ENCODE assay signal across 21 mouse cellular contexts in the genomic region with DNA sequence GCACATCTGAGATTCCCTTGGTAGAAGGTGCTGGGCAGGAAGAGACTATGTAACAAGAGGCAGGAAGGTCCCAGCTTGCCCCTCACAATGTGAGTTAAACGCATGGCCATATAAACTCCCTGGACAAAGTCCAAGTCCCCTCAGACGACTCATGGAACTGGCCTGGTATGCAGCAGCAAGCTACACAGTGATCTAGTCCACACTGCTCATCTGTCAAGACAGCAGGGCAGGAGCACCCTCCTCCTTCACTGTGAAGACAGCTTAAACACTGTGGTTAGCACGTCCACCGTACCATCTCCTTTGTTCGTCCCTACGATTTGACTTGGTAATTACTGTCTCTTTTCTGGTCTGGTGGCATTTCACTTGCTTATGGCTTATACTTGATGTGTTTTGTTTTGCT.
DNase-seq lines count a peak whose midpoint lies in the region; ATAC-seq and TF ChIP-seq lines count a peak whose summit lies in the region.
"Had no signal": no experiment of that assay in that cellular context is flagged by ENCODE, and none has a peak within 500 bp of the region (broad histone marks: within the 10 kb centered on the region; RNA-seq: fewer than 3 reads in every experiment).

No protein-coding gene starts in this region.

- H3K4me3 ChIP-seq in forebrain, postnatal 0 days (ENCODE audit: low read depth, low read length): no peak overlapping the region
- no peak overlapping the region for H3K4me3 ChIP-seq in forebrain, embryonic 12.5 days (replicated peaks)
- no peak overlapping the region for H3K4me3 ChIP-seq in lung, embryonic 14.5 days (ENCODE audit: low read depth, low read length)
- no peak overlapping the region for H3K4me3 ChIP-seq in olfactory bulb, adult 2 months (ENCODE audit: insufficient read depth, low read depth, low read length)
- H3K4me3 ChIP-seq: embryonic facial prominence, embryonic 13.5 days had no signal

- peaks cover 5% of the 10 kb centered on the region; the same call in 1 of the 2 replicates for H3K4me1 ChIP-seq in forebrain, postnatal 0 days (ENCODE audit: insufficient read depth)
- H3K4me1 ChIP-seq in forebrain, embryonic 12.5 days: peaks cover 16% of the 10 kb centered on the region
- peaks cover 14% of the 10 kb centered on the region for H3K4me1 ChIP-seq in lung, embryonic 14.5 days (ENCODE audit: insufficient read depth)
- H3K4me1 ChIP-seq in olfactory bulb, adult 2 months (ENCODE audit: control insufficient read depth, insufficient read depth, low read length): peaks cover 40% of the 10 kb centered on the region

- no peaks in the 10 kb centered on the region for H3K9me3 ChIP-seq in forebrain, postnatal 0 days (ENCODE audit: low read length)
- H3K9me3 ChIP-seq in forebrain, embryonic 12.5 days: no peaks in the 10 kb centered on the region
- no peaks in the 10 kb centered on the region for H3K9me3 ChIP-seq in lung, embryonic 14.5 days (ENCODE audit: low read depth, low read length)
- H3K9me3 ChIP-seq: embryonic facial prominence, embryonic 13.5 days had no signal

- ATAC-seq in forebrain, postnatal 0 days: peak; percentile 76
- no peak for ATAC-seq in forebrain, embryonic 12.5 days (ENCODE audit: low FRiP score)
- peak; percentile 47; the same call in 1 of the 2 replicates for ATAC-seq in lung, embryonic 14.5 days (ENCODE audit: insufficient read depth)
- ATAC-seq: activated CD4-positive, CD25-positive, alpha-beta regulatory T cell, adult 4 months; hindbrain, postnatal 0 days; Patski had no signal

- no peak for TF ChIP-seq CTCF in forebrain, postnatal 0 days (IDR thresholded peaks at IDR 0.05; ENCODE audit: low read depth)
- TF ChIP-seq CTCF in lung, embryonic 14.5 days (IDR thresholded peaks at IDR 0.05; ENCODE audit: low read depth): no peak
- no peak for TF ChIP-seq CTCF in olfactory bulb, adult 2 months (IDR thresholded peaks at IDR 0.05; ENCODE audit: insufficient read depth, low read depth, low read length)

- peak overlapping the region; percentile 15; the same call in 1 of the 2 replicates for H3K27ac ChIP-seq in forebrain, postnatal 0 days (ENCODE audit: low read depth, low read length)
- H3K27ac ChIP-seq in forebrain, embryonic 12.5 days: no peak overlapping the region
- peak overlapping the region; percentile 75; the same call in 1 of the 2 replicates for H3K27ac ChIP-seq in lung, embryonic 14.5 days (ENCODE audit: low read depth)
- H3K27ac ChIP-seq in olfactory bulb, adult 2 months (ENCODE audit: insufficient read depth, low read depth, low read length): peak overlapping the region; percentile 95
- H3K27ac ChIP-seq: embryonic facial prominence, embryonic 13.5 days; hindbrain, postnatal 0 days; liver, embryonic 14.5 days had no signal

- whole genome bisulfite sequencing in forebrain, postnatal 0 days: 42% methylated on average over 6 of the region's 6 CpGs
- 59% methylated on average over 6 of the region's 6 CpGs for WGBS in forebrain, embryonic 12.5 days
- 32% methylated on average over 6 of the region's 6 CpGs for WGBS in lung, embryonic 14.5 days
- WGBS in olfactory bulb, adult 2 months: 15% methylated on average over 6 of the region's 6 CpGs

- TF ChIP-seq POLR2A in olfactory bulb, adult 2 months (IDR thresholded peaks at IDR 0.05; ENCODE audit: insufficient read depth, low read depth, low read length): no peak

- peak; percentile 16 for DNase-seq in forebrain, postnatal 0 days
- DNase-seq in lung, embryonic 14.5 days: peak; percentile 87
- no peak for DNase-seq in lung, postnatal 10 days
- DNase-seq in NIH3T3 (ENCODE audit: low read depth) (peak; percentile 64), liver (no peak)
- DNase-seq: adrenal gland, postnatal 14 days; B cell, adult 2 months; cerebellum, adult 8-10 months; heart, postnatal 14 days; kidney, postnatal 10 days; left cerebral cortex, postnatal 4 days; spleen, adult 18-20 months; thymus, postnatal 36 days had no signal

- no peak overlapping the region for H3K9ac ChIP-seq in forebrain, postnatal 0 days
- no peak overlapping the region for H3K9ac ChIP-seq in forebrain, embryonic 12.5 days
- H3K9ac ChIP-seq in lung, embryonic 14.5 days: no peak overlapping the region
- H3K9ac ChIP-seq: embryonic facial prominence, embryonic 13.5 days; liver, embryonic 14.5 days had no signal

- no peaks in the 10 kb centered on the region; the same call in 1 of the 2 replicates for H3K36me3 ChIP-seq in forebrain, postnatal 0 days (ENCODE audit: insufficient read depth)
- no peaks in the 10 kb centered on the region for H3K36me3 ChIP-seq in forebrain, embryonic 12.5 days (replicated peaks)
- H3K36me3 ChIP-seq in lung, embryonic 14.5 days (ENCODE audit: insufficient read depth): no peaks in the 10 kb centered on the region
- H3K36me3 ChIP-seq: embryonic facial prominence, embryonic 13.5 days had no signal

- H3K27me3 ChIP-seq in forebrain, postnatal 0 days (ENCODE audit: insufficient read depth, low read length): no peaks in the 10 kb centered on the region
- no peaks in the 10 kb centered on the region for H3K27me3 ChIP-seq in forebrain, embryonic 12.5 days
- no peaks in the 10 kb centered on the region for H3K27me3 ChIP-seq in lung, embryonic 14.5 days (ENCODE audit: insufficient read depth, low read length)
- H3K27me3 ChIP-seq: embryonic facial prominence, embryonic 13.5 days; Patski had no signal

- no peak overlapping the region for H3K4me2 ChIP-seq in forebrain, postnatal 0 days (ENCODE audit: low read depth)
- H3K4me2 ChIP-seq in forebrain, embryonic 12.5 days: no peak overlapping the region
- peak overlapping the region; percentile 4; the same call in 1 of the 2 replicates for H3K4me2 ChIP-seq in lung, embryonic 14.5 days
- H3K4me2 ChIP-seq: embryonic facial prominence, embryonic 13.5 days; heart, embryonic 11.5 days had no signal

Comparison
In these comparisons a context has a peak if more than half of its experiments do, and no peak if none do; other contexts are left out.
1. DNase-seq: peak in forebrain, postnatal 0 days (single experiment), lung, embryonic 14.5 days (single experiment) and NIH3T3 (single experiment); none in lung, postnatal 10 days (single experiment) and liver (single experiment).